Mouse (Mus musculus) forebrain, embryonic 16.5 days (tissue): ENCODE results near the gene Gm35549. TPM values are rescaled to one million over a fixed set of nuclear protein-coding genes. Genes with fewer than 3 reads are reported as not detected.
A peak's percentile ranks its signal among the peaks of the same experiment; 100 is the strongest.
"Not testable (repeated sequence)": the region's sequence is repeated elsewhere in the genome, so short reads cannot be mapped to it uniquely, and the experiment has no call there.

Experiments used
- ATAC-seq: fragments of 200-750 bp; cut with Nextera tagmentation; 2 replicates; pipeline ENCODE4 v1.8.0; 2017; ENCODE audit warnings: mild to moderate bottlenecking, moderate library complexity
- H3K27ac ChIP-seq: fragments of 300-500 bp; sonication (generic); 2 replicates; pipeline ENCODE4 v1.5.1; 2014; ENCODE audit warnings: low read length, control low read depth
- H3K27me3 ChIP-seq: fragments of 300-500 bp; sonication (generic); replicated peaks from 2 replicates; pipeline ENCODE4 v1.6.1; 2014; ENCODE audit warnings: low read length; ENCODE audit not compliant: control insufficient read depth, insufficient read depth
- H3K36me3 ChIP-seq: fragments of 300-500 bp; sonication (generic); 2 replicates; pipeline ENCODE4 v1.6.1; 2014; ENCODE audit not compliant: control insufficient read depth, insufficient read depth
- H3K4me1 ChIP-seq: fragments of 300-500 bp; sonication (generic); replicated peaks from 2 replicates; pipeline ENCODE4 v1.6.1; 2014; ENCODE audit warnings: low read length; ENCODE audit not compliant: control insufficient read depth, insufficient read depth
- H3K4me2 ChIP-seq: fragments of 300-500 bp; sonication (generic); 2 replicates; pipeline ENCODE4 v1.6.1; 2014; ENCODE audit warnings: mild to moderate bottlenecking, low read length, control low read depth
- H3K4me3 ChIP-seq: fragments of 300-500 bp; sonication (generic); replicated peaks from 2 replicates; pipeline ENCODE4 v1.5.1; 2014; ENCODE audit warnings: mild to moderate bottlenecking, low read length, control low read depth
- H3K9ac ChIP-seq: fragments of 300-500 bp; sonication (generic); replicated peaks from 2 replicates; pipeline ENCODE4 v1.6.1; 2014; ENCODE audit warnings: low read depth, low read length, control low read depth
- H3K9me3 ChIP-seq: fragments of 300-500 bp; sonication (generic); 2 replicates; pipeline ENCODE4 v1.6.1; 2016; ENCODE audit warnings: low read length; ENCODE audit not compliant: control insufficient read depth
- WGBS: fragments of 180-500 bp; shearing (Covaris S2); extraction: QIAGEN DNeasy Blood & Tissue Kit; methylation state at CpG from one replicate; pipeline ENCODE4 v1.1.7; 2014; 5-methylcytosine and 5-hydroxymethylcytosine counted together
- polyA plus RNA-seq: library from polyadenylated mRNA; unstranded; fragments of >200 nt; fragmentation: Nextera tagmentation; extraction: Ambion mirVana; gene quantifications from 2 replicates; pipeline ENCODE4 v1.2.1, GENCODE M21; 2015

Gm35549 gene
- polyA plus RNA-seq, 1 experiment from 2014 or later = 0.99 TPM

DNA sequence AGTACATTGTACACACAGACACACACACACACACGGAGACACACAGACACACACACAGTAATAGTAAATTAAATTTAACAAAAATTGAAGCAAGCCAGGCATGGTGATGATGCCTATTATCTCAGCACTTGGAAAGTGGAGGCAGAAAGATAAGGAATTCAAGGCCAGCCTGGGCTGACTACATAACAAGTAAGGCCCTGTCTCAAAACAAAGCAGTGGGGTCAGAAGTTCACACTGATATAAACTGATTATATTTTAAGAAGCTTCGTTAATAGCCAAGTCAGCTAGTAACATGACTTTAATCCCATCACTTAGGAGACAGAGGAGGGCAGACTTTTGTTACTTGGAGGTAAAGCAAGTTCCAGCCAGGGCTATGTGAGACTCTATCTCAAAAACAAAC lies 19.9 kb upstream of the Gm35549 start:
- Histone ChIP-seq H3K27ac (no peak overlapping the region), H3K4me1 (peaks cover 18% of the 10 kb centered on the region), H3K9ac (no peak overlapping the region), H3K4me3 (no peak overlapping the region), H3K27me3 (no peaks in the 10 kb centered on the region), H3K9me3 (peaks cover 9% of the 10 kb centered on the region; the same call in 1 of the 2 replicates), H3K4me2 (no peak overlapping the region), H3K36me3 (peaks cover 35% of the 10 kb centered on the region)
- ATAC-seq = no peak
- WGBS = 87% methylated on average over 2 of the region's 2 CpGs

DNA sequence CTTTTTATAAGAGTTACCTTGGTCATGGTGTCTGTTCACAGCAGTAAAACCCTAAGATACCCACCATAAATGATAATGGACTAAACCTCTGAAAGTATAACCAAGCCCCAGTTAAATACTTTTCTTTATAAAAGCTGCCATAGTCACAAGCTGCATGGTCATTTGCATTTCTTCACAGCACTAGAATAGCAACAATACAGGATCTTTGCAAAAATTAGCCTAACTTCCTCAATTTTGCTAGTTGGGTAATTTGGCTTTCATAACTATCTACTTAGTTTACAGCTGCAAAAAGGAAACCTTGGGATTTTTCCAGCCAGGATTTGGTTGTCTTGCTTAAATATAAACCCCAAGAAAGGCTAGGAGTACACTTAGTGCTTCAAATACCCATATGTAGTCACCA lies 16.9 kb upstream of the Gm35549 start:
- ATAC-seq = no peak
- Histone ChIP-seq H3K27me3 (no peaks in the 10 kb centered on the region), H3K9ac (no peak overlapping the region), H3K27ac (no peak overlapping the region), H3K9me3 (peaks cover 5% of the 10 kb centered on the region; the same call in 1 of the 2 replicates), H3K4me1 (peaks cover 15% of the 10 kb centered on the region), H3K4me3 (no peak overlapping the region), H3K4me2 (no peak overlapping the region), H3K36me3 (peaks cover 61% of the 10 kb centered on the region)

DNA sequence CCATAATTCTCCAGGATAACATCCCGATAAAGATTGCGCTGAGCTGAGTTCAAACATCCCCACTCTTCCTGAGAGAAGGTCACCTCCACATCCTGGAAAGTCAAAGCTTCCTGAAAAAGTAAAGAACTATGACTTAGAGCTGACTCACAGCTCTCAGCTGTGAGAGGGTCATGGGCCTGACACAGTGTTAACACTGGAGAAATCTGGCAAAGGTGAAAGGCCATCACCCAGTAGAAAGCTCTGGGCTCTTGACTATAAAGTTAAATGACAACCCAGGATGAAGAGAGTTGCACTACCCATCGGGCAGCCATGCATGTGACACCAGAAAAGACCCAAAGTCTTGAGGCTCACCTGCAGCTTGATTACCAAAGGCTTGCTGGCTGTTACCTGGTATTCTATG lies 12.9 kb upstream of the Gm35549 start:
- Histone ChIP-seq H3K4me1 (no peaks in the 10 kb centered on the region), H3K4me2 (no peak overlapping the region), H3K9me3 (peaks cover 5% of the 10 kb centered on the region; the same call in 1 of the 2 replicates), H3K27ac (no peak overlapping the region), H3K36me3 (peaks cover 89% of the 10 kb centered on the region), H3K9ac (no peak overlapping the region), H3K27me3 (no peaks in the 10 kb centered on the region), H3K4me3 (no peak overlapping the region)
- no peak for ATAC-seq
- 99% methylated on average over 3 of the region's 3 CpGs for WGBS

DNA sequence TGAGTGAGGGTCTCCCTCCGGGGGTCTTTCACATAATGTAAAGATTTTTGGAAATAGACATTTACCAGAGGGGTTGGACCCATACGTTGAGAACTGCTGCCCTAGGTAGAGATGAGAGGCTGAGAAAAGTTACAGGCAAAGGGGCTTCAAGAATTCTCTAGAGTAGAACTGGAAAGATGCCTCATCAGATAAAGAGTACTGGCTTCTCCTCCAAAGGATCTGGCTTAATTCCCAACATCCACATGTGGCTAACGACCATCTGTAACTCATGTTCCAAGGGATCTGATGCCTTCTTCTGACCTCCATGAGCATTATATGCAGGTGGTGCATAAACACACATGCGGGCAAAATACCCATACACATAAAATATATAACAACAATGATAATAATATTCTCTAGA lies 11.8 kb upstream of the Gm35549 start:
- Histone ChIP-seq H3K36me3 (peaks cover 88% of the 10 kb centered on the region), H3K9me3 (0 out of 2 replicates have a peak, but pooled peaks cover under 1% of the 10 kb centered on the region), H3K4me1 (no peaks in the 10 kb centered on the region), H3K9ac (no peak overlapping the region), H3K27me3 (no peaks in the 10 kb centered on the region), H3K4me3 (no peak overlapping the region), H3K27ac (no peak overlapping the region), H3K4me2 (no peak overlapping the region)
- 91% methylated on average over 4 of the region's 4 CpGs for WGBS
- no peak for ATAC-seq

DNA sequence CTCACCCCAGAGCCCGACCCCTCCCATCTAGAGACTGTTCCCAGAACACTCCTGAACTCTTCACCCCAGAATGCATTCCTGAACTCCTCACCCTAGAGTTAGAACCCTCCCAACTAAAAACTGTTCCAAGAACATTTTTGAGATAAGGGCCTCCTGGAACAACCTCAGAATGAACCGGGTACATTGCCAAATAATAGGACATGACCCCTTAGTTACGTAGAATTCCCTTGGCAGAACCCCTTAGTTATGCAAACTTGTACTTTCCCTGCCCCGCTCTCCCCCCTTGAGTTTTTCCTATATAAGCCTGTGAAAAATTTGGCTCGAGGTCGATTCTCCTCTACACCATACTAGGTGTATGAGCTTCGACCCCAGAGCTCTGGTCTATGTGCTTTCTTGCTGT lies 11.3 kb upstream of the Gm35549 start:
- not testable (repeated sequence) for H3K27me3 ChIP-seq, H3K9ac ChIP-seq, H3K9me3 ChIP-seq, ATAC-seq, H3K27ac ChIP-seq, H3K4me2 ChIP-seq, H3K4me1 ChIP-seq, H3K4me3 ChIP-seq
- peaks cover 89% of the 10 kb centered on the region for H3K36me3 ChIP-seq
- WGBS = 100% methylated on average over 2 of the region's 7 CpGs

DNA sequence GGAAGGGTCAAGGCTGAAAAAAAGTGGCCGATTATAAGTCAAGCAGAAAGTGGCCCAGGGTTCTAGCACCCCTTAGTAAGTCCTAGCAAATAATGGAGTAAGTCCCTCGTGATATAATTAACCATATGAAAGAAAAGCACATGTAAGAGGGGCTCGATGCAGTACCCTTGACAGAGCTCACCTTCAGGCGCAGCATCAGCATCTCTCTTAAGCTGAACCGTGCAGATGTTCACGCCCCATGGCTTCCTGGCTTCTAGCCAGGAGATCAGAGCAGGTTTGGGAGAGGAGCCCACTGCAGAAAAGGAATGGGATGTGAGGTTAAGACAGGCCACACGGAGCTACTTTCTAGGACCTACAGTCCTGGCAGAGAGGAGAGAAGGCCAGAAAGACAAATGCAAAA lies 10.7 kb upstream of the Gm35549 start:
- no peak overlapping the region for H3K4me3 ChIP-seq
- no peaks in the 10 kb centered on the region for H3K4me1 ChIP-seq
- H3K9ac ChIP-seq = no peak overlapping the region
- H3K27me3 ChIP-seq = no peaks in the 10 kb centered on the region
- no peak overlapping the region for H3K4me2 ChIP-seq
- 91% methylated on average over 7 of the region's 7 CpGs for WGBS
- ATAC-seq = no peak
- peaks cover 88% of the 10 kb centered on the region for H3K36me3 ChIP-seq
- H3K9me3 ChIP-seq = no peaks in the 10 kb centered on the region
- no peak overlapping the region for H3K27ac ChIP-seq

DNA sequence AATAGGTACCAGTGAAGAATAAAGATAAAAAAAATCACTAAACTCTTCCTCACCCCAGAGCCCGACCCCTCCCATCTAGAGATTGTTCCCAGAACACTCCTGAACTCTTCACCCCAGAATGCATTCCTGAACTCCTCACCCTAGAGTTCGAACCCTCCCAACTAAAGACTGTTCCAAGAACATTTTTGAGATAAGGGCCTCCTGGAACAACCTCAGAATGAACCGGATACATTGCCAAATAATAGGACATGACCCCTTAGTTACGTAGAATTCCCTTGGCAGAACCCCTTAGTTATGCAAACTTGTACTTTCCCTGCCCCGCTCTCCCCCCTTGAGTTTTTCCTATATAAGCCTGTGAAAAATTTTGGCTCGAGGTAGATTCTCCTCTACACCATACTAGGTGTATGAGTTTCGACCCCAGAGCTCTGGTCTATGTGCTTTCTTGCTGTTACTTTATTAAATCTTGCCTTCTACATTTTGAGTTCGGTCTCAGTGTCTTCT lies 4.0 kb upstream of the Gm35549 start:
- not testable (repeated sequence) for H3K9me3 ChIP-seq, ATAC-seq, H3K4me3 ChIP-seq, H3K27me3 ChIP-seq, H3K4me2 ChIP-seq, H3K9ac ChIP-seq, H3K4me1 ChIP-seq, H3K27ac ChIP-seq
- H3K36me3 ChIP-seq = peaks cover 40% of the 10 kb centered on the region
- 94% methylated on average over 6 of the region's 8 CpGs for WGBS

DNA sequence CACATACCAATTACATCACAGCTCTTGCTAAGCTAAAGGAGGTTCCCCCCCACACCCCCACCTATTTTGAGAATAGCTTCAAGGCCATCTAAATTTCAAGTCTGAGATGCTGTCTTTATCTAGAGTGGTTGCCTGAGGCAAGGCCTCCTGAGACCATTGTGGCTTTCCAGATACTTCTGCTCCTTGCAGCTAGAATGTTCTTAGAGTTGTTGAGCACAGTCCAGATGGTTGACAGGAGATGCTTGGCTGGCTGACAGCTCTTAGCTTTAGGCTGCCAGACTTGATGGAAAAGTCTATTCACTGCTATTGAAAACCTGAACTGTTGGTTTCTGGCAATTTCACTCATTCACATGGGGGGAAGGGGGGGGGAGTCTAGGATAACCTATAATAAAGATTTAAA lies 2.3 kb upstream of the Gm35549 start:
- Histone ChIP-seq H3K27ac (no peak overlapping the region), H3K4me2 (no peak overlapping the region), H3K9me3 (no peaks in the 10 kb centered on the region), H3K36me3 (peaks cover 23% of the 10 kb centered on the region), H3K4me1 (peaks cover 7% of the 10 kb centered on the region), H3K27me3 (no peaks in the 10 kb centered on the region), H3K4me3 (no peak overlapping the region), H3K9ac (no peak overlapping the region)
- ATAC-seq = peak; percentile 85

DNA sequence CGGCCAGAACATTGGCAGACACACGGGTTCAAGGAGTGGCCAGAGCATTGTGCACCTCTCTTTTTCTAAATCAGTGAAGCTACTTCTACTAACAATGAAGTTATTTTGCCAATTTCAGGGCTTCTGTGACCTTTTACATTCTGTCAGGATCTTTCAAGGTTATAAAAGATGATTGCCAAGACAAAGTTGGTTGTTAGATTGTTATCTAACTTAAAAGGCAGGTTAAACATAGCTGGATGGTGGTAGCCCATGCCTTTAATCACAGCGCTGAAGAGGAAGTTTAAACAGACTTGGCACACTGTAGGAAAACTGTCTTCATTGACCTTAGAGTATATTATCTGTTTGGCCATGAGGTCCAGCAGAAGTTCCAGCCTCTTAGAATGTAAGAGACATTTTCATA lies 1.8 kb upstream of the Gm35549 start:
- no peak overlapping the region for H3K27ac ChIP-seq
- no peaks in the 10 kb centered on the region for H3K9me3 ChIP-seq
- peaks cover 18% of the 10 kb centered on the region for H3K36me3 ChIP-seq
- no peak overlapping the region for H3K9ac ChIP-seq
- ATAC-seq = no peak
- H3K4me3 ChIP-seq = no peak overlapping the region
- WGBS = 87% methylated on average over 3 of the region's 3 CpGs
- H3K4me2 ChIP-seq = no peak overlapping the region
- H3K4me1 ChIP-seq = peaks cover 7% of the 10 kb centered on the region
- H3K27me3 ChIP-seq = no peaks in the 10 kb centered on the region

DNA sequence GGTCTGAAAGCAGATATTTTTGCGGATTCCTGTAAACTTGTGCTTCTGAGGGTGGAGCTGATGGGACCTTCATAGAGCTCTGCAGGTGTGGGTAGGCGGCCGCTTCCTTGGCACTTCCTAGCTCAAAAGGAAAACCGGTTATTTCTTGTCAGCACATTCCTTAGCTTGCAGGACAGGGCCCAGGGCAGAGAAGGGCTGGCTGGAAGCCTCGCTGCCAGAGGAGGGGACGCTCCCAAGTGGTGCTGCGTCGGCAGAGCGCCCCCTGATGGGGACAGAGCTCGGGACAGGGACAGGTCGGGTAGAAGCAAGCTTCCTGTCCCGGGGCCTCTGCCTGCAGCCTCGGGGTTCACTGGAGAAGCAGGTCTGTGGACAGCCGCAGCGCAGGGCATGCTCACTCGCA lies 6.2 kb downstream of the Gm35549 start:
- peak; percentile 41; the same call in 1 of the 2 replicates for ATAC-seq
- Histone ChIP-seq H3K4me1 (peaks cover 13% of the 10 kb centered on the region), H3K4me3 (no peak overlapping the region), H3K9me3 (no peaks in the 10 kb centered on the region), H3K9ac (no peak overlapping the region), H3K36me3 (peaks cover 2% of the 10 kb centered on the region; the same call in 1 of the 2 replicates), H3K4me2 (no peak overlapping the region), H3K27ac (no peak overlapping the region), H3K27me3 (no peaks in the 10 kb centered on the region)
- WGBS = 29% methylated on average over 16 of the region's 16 CpGs
